Mouse (Mus musculus) spleen, adult 2 months (tissue): ENCODE results near the gene Fsd1. TPM values are rescaled to one million over a fixed set of nuclear protein-coding genes. Genes with fewer than 3 reads are reported as not detected.
A peak's percentile ranks its signal among the peaks of the same experiment; 100 is the strongest.
"Not testable (repeated sequence)": the region's sequence is repeated elsewhere in the genome, so short reads cannot be mapped to it uniquely, and the experiment has no call there.

Experiments
- DNase-seq, 2 experiments: peaks; one replicate each; pipeline versions ENCODE4 v3.0.0 to v3.0.0-alpha.2; 2012 to 2021; ENCODE audit warnings: low spot score in 2 of 2, low read depth in 1 of 2
- H3K27ac ChIP-seq: fragments of 200-500 bp; 2 replicates; pipeline ENCODE4 v1.5.1; 2012; ENCODE audit warnings: low read length, inconsistent platforms; ENCODE audit not compliant: insufficient read depth
- H3K27me3 ChIP-seq: fragments of 200-500 bp; 2 replicates; pipeline ENCODE4 v1.6.1; 2012; ENCODE audit warnings: mild to moderate bottlenecking, moderate library complexity, low read length, inconsistent platforms; ENCODE audit not compliant: control insufficient read depth, insufficient read depth
- H3K36me3 ChIP-seq: fragments of 200-500 bp; 2 replicates; pipeline ENCODE4 v1.6.1; 2012; ENCODE audit warnings: mild to moderate bottlenecking, low read length, inconsistent platforms; ENCODE audit not compliant: control insufficient read depth, insufficient read depth
- H3K4me1 ChIP-seq: fragments of 200-500 bp; 2 replicates; pipeline ENCODE4 v1.6.1; 2011; ENCODE audit warnings: inconsistent platforms; ENCODE audit not compliant: control insufficient read depth, insufficient read depth, insufficient read length
- H3K4me3 ChIP-seq: fragments of 200-500 bp; 2 replicates; pipeline ENCODE4 v1.5.1; 2011; ENCODE audit warnings: mild to moderate bottlenecking, inconsistent platforms; ENCODE audit not compliant: insufficient read depth, insufficient read length; ENCODE audit errors: extremely low read depth
- CTCF ChIP-seq: fragments of 200-500 bp; IDR thresholded peaks from 2 replicates; pipeline ENCODE4 v1.5.1; 2011; ENCODE audit warnings: mild to moderate bottlenecking, inconsistent platforms; ENCODE audit not compliant: insufficient read depth, insufficient read length, insufficient replicate concordance; ENCODE audit errors: extremely low read depth
- POLR2A ChIP-seq: fragments of 200-500 bp; IDR thresholded peaks from 2 replicates; pipeline ENCODE4 v1.6.1; 2011; ENCODE audit warnings: low read depth, low read length, inconsistent platforms
- WGBS: fragments of 180-500 bp; shearing (Covaris S2); methylation state at CpG from one replicate; pipeline ENCODE4 v1.1.7; 2018; 5-methylcytosine and 5-hydroxymethylcytosine counted together
- polyA plus RNA-seq: library from polyadenylated mRNA; depleted of rRNA; stranded (reverse); fragments of >200 nt; gene quantifications from 2 replicates; pipeline ENCODE4 v1.2.3, GENCODE M21; 2012; rRNA removed

The Fsd1 gene
- polyA plus RNA-seq: 0.06 and 0.07 TPM in 2 replicates

GRCm38 (mm10) chr17:55986030-55986961 is at the start of gene Fsd1:
TSS of gene Fsd1 (plus strand) at chr17:55986509.
- TF ChIP-seq CTCF (no peak), POLR2A (no peak)
- H3K27me3 ChIP-seq: peaks cover 5% of the 10 kb centered on the region; the same call in 1 of the 2 replicates
- 15% methylated on average over 34 of the region's 35 CpGs for WGBS
- DNase-seq: no peak
- no peak within 1 kb of the TSS for H3K4me3 ChIP-seq
- H3K27ac ChIP-seq: no peak within 1 kb of the TSS
- H3K36me3 ChIP-seq: no peaks in the 10 kb centered on the region
- H3K4me1 ChIP-seq: peaks cover 2% of the 10 kb centered on the region; the same call in 1 of the 2 replicates

- H3K27me3 ChIP-seq, H3K4me1 ChIP-seq, H3K36me3 ChIP-seq, DNase-seq: not testable (repeated sequence)
- WGBS: 28% methylated on average over 10 of the region's 10 CpGs
- peak overlapping the region; percentile 62 for H3K4me3 ChIP-seq
- H3K27ac ChIP-seq: peak overlapping the region; percentile 94
These were observed 41.9 kb upstream of the Fsd1 start for GRCm38 (mm10) chr17:55944387-55944865.

GRCm38 (mm10) chr17:55944866-55945682 is 41.2 kb upstream of the Fsd1 start:
- peak; percentile 15 for TF ChIP-seq POLR2A
- peak; percentile 35 to 89 for DNase-seq
- Histone ChIP-seq H3K4me3 (peak overlapping the region; percentile 62), H3K27ac (peak overlapping the region; percentile 94)
- 2% methylated on average over 56 of the region's 56 CpGs for WGBS
- H3K4me1 ChIP-seq, H3K27me3 ChIP-seq, H3K36me3 ChIP-seq: not testable (repeated sequence)

GRCm38 (mm10) chr17:55945696-55946095 is 40.6 kb upstream of the Fsd1 start:
- WGBS: 30% methylated on average over 5 of the region's 5 CpGs
- Histone ChIP-seq H3K27ac (peak overlapping the region; percentile 94), H3K4me3 (peak overlapping the region; percentile 62; the same call in 1 of the 2 replicates), H3K27me3 (no peaks in the 10 kb centered on the region), H3K36me3 (no peaks in the 10 kb centered on the region; the same call in 1 of the 2 replicates), H3K4me1 (no peaks in the 10 kb centered on the region)
- no peak for DNase-seq
- no peak for TF ChIP-seq CTCF
- TF ChIP-seq POLR2A: no peak

GRCm38 (mm10) chr17:55948647-55949046 is 37.7 kb upstream of the Fsd1 start:
- 87% methylated on average over 4 of the region's 4 CpGs for WGBS
- no peak for TF ChIP-seq POLR2A
- no peak for TF ChIP-seq CTCF
- no peaks in the 10 kb centered on the region for H3K36me3 ChIP-seq
- no peak overlapping the region for H3K4me3 ChIP-seq
- H3K4me1 ChIP-seq: no peaks in the 10 kb centered on the region; the same call in 1 of the 2 replicates
- H3K27me3 ChIP-seq: no peaks in the 10 kb centered on the region
- DNase-seq: no peak
- H3K27ac ChIP-seq: no peak overlapping the region

GRCm38 (mm10) chr17:55949400-55949799 is 36.9 kb upstream of the Fsd1 start, which contains the start of gene Zfp119b:
TSS of gene Zfp119b (minus strand) at chr17:55949500.
- H3K4me3 ChIP-seq: no peak within 1 kb of the TSS
- no peaks in the 10 kb centered on the region for H3K36me3 ChIP-seq
- DNase-seq: no peak
- peaks cover 2% of the 10 kb centered on the region; the same call in 1 of the 2 replicates for H3K4me1 ChIP-seq
- H3K27ac ChIP-seq: no peak within 1 kb of the TSS
- TF ChIP-seq CTCF: no peak
- no peak for TF ChIP-seq POLR2A
- 72% methylated on average over 2 of the region's 2 CpGs for WGBS
- no peaks in the 10 kb centered on the region for H3K27me3 ChIP-seq
